Mouse (Mus musculus) brain, embryonic 18.5 days (tissue): ENCODE measurements at regions not wholly inside any gene's neighbourhood (a gene's known extent, or its start where the extent isn't known, plus 50 kb on each side); places are given as distances from the start of the nearest gene placed in this dataset.
A peak's percentile ranks its signal among the peaks of the same experiment; 100 is the strongest.

Experiments used
- DNase-seq: peaks from one replicate; pipeline ENCODE4 v3.0.0-alpha.2; 2012; ENCODE audit warnings: low read depth, low spot score

DNA sequence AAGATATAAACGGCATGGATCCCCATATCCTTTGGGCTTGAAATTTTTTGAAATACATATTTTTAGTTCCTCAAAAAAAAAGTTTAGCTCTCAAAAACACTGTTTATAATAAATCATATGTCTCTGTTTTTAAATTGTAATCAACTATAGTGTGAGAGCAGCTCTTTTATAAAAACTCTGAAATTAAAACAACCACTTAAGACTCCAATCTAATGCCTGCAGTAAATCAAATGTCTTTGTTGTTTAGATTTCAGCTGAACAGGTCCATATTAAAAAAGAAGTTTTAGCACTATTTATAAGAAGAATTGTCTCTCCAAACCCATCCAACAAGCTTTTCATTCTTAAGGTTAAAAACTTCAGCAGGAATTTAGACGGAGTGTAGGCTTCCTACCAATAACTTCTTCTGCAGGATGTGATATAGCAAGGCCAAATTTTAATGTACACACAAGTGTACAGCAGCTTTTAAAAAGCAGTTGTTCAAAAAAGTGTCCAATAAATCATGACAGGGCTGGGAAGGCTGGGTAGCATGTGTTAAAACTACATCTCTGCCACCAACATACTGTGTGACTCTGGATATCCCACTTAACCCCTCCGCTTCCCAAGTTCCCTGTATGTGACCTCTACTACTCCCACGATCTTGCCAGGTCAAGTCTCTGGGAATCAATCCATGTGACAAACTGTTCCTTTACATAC is 160.6 kb upstream of the Paip1 start:
- DNase-seq: no peak

DNA sequence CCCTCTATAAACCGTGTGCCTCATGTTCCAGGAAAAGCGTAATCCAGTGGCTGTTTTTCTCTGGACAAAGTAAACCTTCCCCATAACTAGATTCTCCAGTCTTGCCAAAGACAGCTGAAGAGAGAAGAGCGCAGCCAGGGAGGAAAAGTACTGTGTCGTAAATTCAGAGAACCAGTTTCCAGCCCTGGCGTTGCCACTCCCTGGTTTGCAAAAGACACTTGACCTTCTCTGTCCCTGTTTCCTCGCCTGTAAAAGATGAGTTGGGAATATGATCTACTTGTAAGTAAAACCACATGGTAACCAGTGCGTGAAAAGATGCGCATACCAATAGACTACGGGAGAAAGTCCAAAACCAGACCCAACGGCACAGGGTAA is 160.1 kb upstream of the Paip1 start:
- DNase-seq: no peak

DNA sequence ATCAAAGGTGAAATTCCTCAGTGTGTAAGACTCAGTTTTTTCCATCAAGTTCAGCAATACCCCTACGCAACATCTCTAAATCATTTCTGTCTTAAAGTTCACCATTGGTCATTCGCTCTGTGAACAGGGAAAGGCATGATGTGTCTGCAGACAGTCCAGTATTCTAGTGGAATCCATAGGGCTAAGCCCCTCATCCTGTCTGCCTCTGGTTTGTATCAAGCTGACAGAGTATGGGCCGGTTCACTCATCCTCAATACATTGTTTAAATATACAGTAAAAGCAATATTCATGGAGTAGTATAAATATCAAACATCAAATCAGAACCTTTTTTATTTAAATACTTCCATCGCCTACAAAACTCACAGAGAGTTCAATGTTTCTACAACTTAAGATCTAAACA is 152.9 kb upstream of the Paip1 start:
- no peak for DNase-seq

DNA sequence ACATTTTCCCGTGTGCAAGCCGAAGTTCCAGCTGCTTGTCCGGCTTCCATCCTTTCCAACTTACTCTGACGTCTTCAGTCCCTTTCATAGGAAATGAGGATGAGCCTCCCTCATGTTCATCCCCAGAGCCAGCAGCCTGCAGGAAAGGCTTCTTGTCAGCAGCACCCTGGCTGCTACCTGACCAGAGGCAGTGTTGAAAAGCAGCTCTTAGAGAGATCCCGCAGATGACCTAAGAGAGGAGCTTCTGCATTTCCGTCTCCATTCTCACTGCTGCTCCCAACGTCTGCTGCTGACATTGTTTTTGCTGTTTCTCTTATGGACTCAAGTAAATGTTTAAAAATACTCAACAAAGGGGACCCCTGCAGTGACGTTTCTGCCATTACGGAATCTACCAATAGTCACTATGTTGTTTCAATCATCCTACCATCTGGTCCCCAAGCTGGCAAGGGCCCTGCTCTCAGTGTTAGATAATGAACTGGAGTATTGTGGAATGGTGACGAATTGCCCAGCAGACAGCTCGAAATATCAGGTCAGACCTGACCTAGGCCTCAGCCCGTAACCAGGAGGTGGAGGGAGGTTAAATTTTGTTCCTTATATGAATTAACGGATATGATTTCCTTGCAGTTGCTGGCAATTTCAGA is 151.0 kb upstream of the Paip1 start:
- DNase-seq: no peak

DNA sequence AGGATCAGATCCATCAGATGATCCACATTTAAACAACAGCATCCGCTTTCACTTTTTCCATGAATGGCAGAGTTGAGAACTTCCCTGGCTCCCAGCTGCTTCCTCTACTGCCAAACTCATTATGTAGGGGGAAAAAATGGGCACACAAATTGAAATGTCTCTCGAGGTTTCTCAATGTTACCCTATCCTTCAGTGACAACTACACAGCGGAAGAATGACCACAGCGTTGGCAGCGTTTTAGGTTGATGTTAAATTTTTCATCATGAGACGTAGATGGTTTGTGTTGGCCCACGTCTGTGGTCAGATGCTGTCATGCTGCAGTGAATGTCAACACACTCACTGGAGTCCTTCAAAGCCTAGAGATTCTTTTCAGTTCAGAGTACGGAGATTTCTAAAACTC is 149.0 kb upstream of the Paip1 start:
- no peak for DNase-seq

- no peak for DNase-seq
Measured at GRCm38 (mm10) chr13:119280622-119281021, 147.8 kb upstream of the Paip1 start.

- DNase-seq: peak; percentile 4
Measured at GRCm38 (mm10) chr13:119283448-119283847, 145.0 kb upstream of the Paip1 start.

DNA sequence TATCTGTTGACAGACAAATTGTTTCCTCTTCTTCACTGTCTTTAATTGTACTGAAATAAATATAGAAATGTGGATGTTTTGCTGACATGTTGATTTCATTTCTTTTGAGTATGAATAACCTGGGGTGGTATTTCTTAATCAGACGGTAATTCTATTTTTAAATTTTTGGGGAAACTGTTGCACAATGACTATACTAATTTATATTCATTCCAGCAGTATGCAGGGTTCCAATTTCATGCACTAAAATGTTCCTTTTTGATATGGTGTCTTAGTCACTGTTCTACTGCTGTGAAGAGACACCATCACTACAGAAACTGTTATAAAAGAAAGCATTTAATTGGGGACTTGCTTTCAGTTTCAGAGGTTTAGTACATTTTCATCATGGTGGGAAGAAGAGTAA is 119.2 kb upstream of the Paip1 start:
- DNase-seq: no peak

DNA sequence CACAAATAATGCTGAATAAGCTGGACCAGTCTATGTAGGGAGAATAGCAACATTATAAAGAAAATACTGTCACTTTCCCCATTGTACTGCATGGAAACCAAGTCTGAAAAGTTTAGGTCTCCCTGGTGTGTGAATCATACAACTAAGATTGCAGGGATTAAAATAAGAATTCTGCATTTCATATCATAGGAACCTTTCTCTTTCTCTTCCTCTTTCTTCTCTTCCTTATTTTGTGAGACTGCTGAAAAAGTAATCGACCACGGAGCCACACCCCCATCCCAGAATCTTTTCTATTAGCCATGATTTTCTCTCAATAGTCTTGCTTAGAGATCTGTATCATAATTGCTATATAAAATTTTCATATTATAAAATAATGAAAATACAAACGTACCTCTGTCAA is 118.4 kb upstream of the Paip1 start:
- no peak for DNase-seq

DNA sequence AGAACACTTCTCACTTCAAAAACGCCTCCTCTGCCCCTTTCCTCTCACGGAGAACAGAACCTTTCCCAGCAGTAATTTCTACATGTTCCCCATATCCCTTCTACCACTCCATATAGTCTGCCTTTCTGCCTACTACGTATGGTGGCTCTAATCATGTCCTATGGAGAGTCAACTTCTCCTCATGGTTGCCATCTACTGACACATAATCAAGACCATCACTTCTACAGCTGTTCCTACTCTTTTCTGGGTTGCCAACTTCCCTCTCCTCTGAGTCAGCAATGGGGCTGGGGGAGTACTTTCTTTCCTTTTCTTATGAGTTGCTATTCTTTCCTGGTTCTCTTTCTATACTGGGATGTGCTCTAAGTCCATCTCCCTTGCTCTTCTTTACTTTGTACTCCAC is 114.0 kb upstream of the Paip1 start:
- DNase-seq: no peak

DNA sequence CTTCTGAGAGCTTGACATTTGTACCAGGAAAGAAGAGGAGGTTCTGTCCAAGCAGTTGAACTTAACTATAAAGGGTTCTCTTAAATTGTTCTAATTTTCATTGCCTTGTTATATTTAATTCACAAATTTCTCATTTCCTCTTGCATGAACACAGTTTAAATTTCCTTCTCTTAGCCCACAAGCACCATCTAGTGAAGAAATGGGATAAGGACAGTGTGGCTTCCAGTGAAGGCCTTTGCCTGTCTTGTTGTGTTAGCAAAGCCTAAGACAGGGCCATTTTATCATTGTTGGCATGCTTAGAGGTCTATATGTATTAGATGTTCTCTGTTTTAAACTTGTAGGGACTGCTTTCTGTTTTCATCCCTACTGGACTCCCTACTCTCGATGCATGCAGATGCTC is 110.0 kb upstream of the Paip1 start:
- DNase-seq: no peak

- no peak for DNase-seq
Measured at GRCm38 (mm10) chr13:119325510-119325909, 102.9 kb upstream of the Paip1 start.

DNA sequence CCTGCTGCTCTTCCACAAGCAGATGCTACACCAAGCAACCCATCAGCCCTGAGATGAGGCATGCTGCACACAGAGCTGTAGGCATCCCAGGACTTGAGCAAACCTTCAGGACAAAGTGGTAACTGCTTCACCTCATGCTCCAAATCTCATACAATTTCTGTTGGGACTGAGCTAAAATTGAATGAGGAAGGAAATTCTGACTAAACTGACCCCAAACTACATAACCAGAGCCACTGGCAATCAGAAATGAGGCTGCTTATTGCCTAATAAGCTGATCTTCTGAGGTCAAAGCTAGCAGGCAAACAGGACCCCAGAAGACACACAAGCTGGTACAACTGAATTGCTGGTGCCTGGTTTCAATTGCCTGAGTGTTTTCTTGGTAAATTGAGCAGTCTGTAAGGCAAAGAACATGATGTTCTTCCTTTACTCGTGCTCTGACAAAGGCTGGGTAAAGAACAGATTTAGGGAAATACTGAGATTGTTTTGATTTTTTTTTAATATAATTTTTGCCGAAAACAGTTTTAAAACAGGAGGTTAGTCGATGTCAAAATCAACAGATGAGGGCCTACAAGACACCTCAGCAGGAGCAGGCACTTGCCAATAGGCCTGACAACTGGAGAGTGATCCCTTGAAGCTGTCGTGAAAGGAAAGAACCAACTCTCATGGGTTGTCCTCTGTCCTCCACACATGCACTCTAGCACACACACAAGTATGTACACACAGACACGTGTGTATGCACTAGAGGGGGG is 101.3 kb upstream of the Paip1 start:
- no peak for DNase-seq

DNA sequence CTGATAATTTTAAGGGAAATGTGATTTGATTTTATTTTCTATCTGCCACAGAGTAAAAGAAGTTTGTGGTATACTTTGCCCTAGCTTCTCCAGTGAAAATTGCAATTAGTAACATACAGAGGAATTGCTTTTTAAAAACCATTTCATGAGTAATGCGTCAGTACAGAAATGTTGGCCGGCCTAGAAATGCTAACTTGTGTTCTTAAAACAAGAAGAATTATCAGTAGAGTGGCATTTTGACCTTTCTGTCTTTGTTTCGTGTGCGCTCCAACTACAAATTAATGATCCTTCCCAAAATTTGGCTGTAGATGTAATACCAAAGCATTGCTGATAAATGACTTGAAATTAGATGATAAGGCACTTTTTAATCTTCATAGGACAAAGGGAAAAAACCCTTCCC is 99.7 kb upstream of the Paip1 start:
- DNase-seq: no peak

DNA sequence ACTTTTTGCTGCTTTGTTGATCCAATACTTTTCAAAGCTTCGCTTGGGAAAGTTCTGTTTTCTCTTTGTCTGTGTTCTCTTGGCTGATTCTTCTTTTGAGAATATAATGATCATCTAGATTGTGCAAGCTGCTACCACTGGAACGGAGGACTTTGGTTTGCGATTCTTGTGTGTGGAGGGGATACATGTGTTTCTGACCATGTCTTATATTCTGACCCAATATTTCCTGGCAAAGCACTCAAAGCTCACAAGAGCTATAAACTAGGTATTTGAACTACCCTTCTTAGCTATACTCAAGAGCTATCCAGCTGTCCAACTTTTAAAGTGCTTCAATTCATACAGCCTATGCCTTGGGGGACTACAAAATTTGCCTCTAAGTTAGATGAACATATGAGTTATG is 96.6 kb upstream of the Paip1 start:
- DNase-seq: no peak

GRCm38 (mm10) chr13:119333915-119334314 is 94.5 kb upstream of the Paip1 start:
- DNase-seq: no peak

- DNase-seq: no peak
Measured at GRCm38 (mm10) chr13:119337861-119338260, 90.5 kb upstream of the Paip1 start.

GRCm38 (mm10) chr13:119339016-119339415 is 89.4 kb upstream of the Paip1 start:
- no peak for DNase-seq

GRCm38 (mm10) chr13:119339762-119340161 is 88.6 kb upstream of the Paip1 start:
- no peak for DNase-seq

GRCm38 (mm10) chr13:119341833-119342232 is 86.6 kb upstream of the Paip1 start:
- no peak for DNase-seq

DNA sequence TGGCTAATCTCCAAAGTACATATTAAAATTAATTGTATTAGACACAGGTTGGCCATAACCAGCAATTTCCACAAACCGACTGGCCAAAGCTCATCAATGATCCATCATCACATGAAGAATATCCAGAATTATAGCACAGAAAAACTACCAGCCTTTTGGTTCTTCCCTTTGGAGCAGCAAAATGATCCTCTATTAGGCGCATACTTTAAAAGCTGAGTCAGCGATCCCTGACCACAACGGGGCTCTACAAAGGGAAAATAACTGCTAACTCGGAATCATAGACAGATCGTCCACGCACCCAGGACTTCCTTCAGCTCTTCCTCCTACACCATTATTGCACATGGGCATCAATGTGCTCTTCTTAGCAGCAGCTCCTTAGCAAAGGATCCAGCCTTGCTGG is 85.6 kb upstream of the Paip1 start:
- no peak for DNase-seq

DNA sequence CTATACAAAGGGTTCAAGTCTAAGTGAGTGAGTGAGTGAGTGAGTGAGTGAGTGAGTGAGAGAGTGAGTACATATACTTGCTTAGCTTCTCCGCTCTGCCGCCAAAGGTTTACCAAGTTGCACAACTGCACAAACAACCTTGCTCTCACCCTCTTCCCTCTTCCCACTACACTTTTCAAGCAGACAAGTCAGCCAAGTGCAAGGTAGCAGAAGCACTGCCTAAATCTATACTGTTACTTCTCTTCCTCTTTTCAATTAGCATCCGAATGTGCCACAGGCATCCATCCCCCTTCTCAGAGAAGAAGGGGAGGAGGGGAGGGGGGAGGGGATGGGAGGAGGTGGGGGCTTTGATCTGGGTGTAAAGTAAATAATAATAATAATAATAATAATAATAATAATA is 80.4 kb upstream of the Paip1 start:
- DNase-seq: no peak

GRCm38 (mm10) chr13:119351346-119351745 is 77.1 kb upstream of the Paip1 start:
- DNase-seq: no peak
